In genomic region chr6:67169873-67170673, GRCm38 (mm10) we compare ENCODE assay signal across 8 mouse cellular contexts.
A peak's percentile ranks its signal among the peaks of the same experiment; 100 is the strongest.
DNase-seq lines count a peak whose midpoint lies in the region; ATAC-seq and TF ChIP-seq lines count a peak whose summit lies in the region.

No protein-coding gene starts in this region.

- DNase-seq in 3134 (ENCODE audit: extremely low read depth, insufficient read length, low spot score): peak; percentile 56
- DNase-seq in T-cell, adult 2 months (ENCODE audit: low spot score): peak; percentile 65
- peak; percentile 84 for DNase-seq in midbrain, embryonic 14.5 days
- DNase-seq in splenic B cell, adult 2 months (ENCODE audit: low read depth, low spot score): peak; percentile 74

- peak; percentile 86 for ATAC-seq in granulocyte monocyte progenitor cell, adult 5-6 weeks (replicated peaks; ENCODE audit: poor library complexity, severe bottlenecking)
- peak; percentile 92 for ATAC-seq in intestine, embryonic 15.5 days
- 0 out of 2 replicates have a peak, but pooled peaks have one; percentile 65 for ATAC-seq in limb, embryonic 15.5 days (ENCODE audit: insufficient number of reproducible peaks, low FRiP score, low TSS enrichment, low read depth)
- peak; percentile 61; the same call in 1 of the 2 replicates for ATAC-seq in midbrain, embryonic 14.5 days (ENCODE audit: low FRiP score, low TSS enrichment)

- H3K36me3 ChIP-seq in intestine, embryonic 15.5 days: no peaks in the 10 kb centered on the region
- H3K36me3 ChIP-seq in limb, embryonic 15.5 days: no peaks in the 10 kb centered on the region
- no peaks in the 10 kb centered on the region for H3K36me3 ChIP-seq in midbrain, embryonic 14.5 days (ENCODE audit: control insufficient read depth, insufficient read depth, low read length)
- no peaks in the 10 kb centered on the region for H3K36me3 ChIP-seq in splenic B cell, adult 2 months (ENCODE audit: control insufficient read depth, insufficient read depth, low read length, poor library complexity, severe bottlenecking)

- no peaks in the 10 kb centered on the region for H3K9me3 ChIP-seq in intestine, embryonic 15.5 days
- no peaks in the 10 kb centered on the region for H3K9me3 ChIP-seq in limb, embryonic 15.5 days
- H3K9me3 ChIP-seq in midbrain, embryonic 14.5 days (ENCODE audit: control insufficient read depth, low read length): no peaks in the 10 kb centered on the region

- TF ChIP-seq POLR2A in cortical plate, adult 2 months (IDR thresholded peaks at IDR 0.05; ENCODE audit: extremely low read depth, insufficient read depth, low read length): no peak

- peaks cover 3% of the 10 kb centered on the region; the same call in 1 of the 2 replicates for H3K4me1 ChIP-seq in cortical plate, adult 2 months (ENCODE audit: control insufficient read depth, insufficient read depth, low read length)
- H3K4me1 ChIP-seq in intestine, embryonic 15.5 days (replicated peaks): 0 out of 2 replicates have a peak, but pooled peaks cover 3% of the 10 kb centered on the region
- 0 out of 2 replicates have a peak, but pooled peaks cover 4% of the 10 kb centered on the region for H3K4me1 ChIP-seq in limb, embryonic 15.5 days
- no peaks in the 10 kb centered on the region for H3K4me1 ChIP-seq in midbrain, embryonic 14.5 days (ENCODE audit: control insufficient read depth, insufficient read depth, low read length)

- H3K9ac ChIP-seq in intestine, embryonic 15.5 days: no peak overlapping the region
- no peak overlapping the region for H3K9ac ChIP-seq in limb, embryonic 15.5 days
- H3K9ac ChIP-seq in midbrain, embryonic 14.5 days (replicated peaks; ENCODE audit: low read length): no peak overlapping the region

- no peak overlapping the region for H3K27ac ChIP-seq in cortical plate, adult 2 months (ENCODE audit: insufficient read depth, low read length)
- H3K27ac ChIP-seq in intestine, embryonic 15.5 days: no peak overlapping the region
- no peak overlapping the region for H3K27ac ChIP-seq in limb, embryonic 15.5 days
- no peak overlapping the region for H3K27ac ChIP-seq in midbrain, embryonic 14.5 days (replicated peaks; ENCODE audit: low read depth, low read length)

- H3K4me3 ChIP-seq in cortical plate, adult 2 months (ENCODE audit: insufficient read depth, low read length): no peak overlapping the region
- no peak overlapping the region; the same call in 1 of the 2 replicates for H3K4me3 ChIP-seq in intestine, embryonic 15.5 days (replicated peaks)
- H3K4me3 ChIP-seq in limb, embryonic 15.5 days: peak overlapping the region; percentile 22
- H3K4me3 ChIP-seq in midbrain, embryonic 14.5 days (replicated peaks; ENCODE audit: low read depth, low read length): no peak overlapping the region

- H3K4me2 ChIP-seq in intestine, embryonic 15.5 days (replicated peaks): peak overlapping the region; percentile 49
- peak overlapping the region; percentile 29; the same call in 1 of the 2 replicates for H3K4me2 ChIP-seq in limb, embryonic 15.5 days
- no peak overlapping the region for H3K4me2 ChIP-seq in midbrain, embryonic 14.5 days (ENCODE audit: low read length)

- peak; percentile 89 for TF ChIP-seq CTCF in cortical plate, adult 2 months (IDR thresholded peaks at IDR 0.05; ENCODE audit: extremely low read depth, insufficient read depth, low read length)

- 38% methylated on average over 13 of the region's 13 CpGs for WGBS in intestine, embryonic 15.5 days
- WGBS in limb, embryonic 15.5 days: 46% methylated on average over 13 of the region's 13 CpGs
- 54% methylated on average over 13 of the region's 13 CpGs for WGBS in midbrain, embryonic 14.5 days

- no peaks in the 10 kb centered on the region for H3K27me3 ChIP-seq in intestine, embryonic 15.5 days (replicated peaks)
- H3K27me3 ChIP-seq in limb, embryonic 15.5 days: no peaks in the 10 kb centered on the region
- no peaks in the 10 kb centered on the region for H3K27me3 ChIP-seq in midbrain, embryonic 14.5 days (ENCODE audit: control insufficient read depth, insufficient read depth, low read length)
- no peaks in the 10 kb centered on the region for H3K27me3 ChIP-seq in splenic B cell, adult 2 months (ENCODE audit: control insufficient read depth, insufficient read depth, low read length, poor library complexity, severe bottlenecking)
